Mouse (Mus musculus) myocyte (in vitro differentiated cells): ENCODE data around the gene Taf5. TPM values are rescaled to one million over a fixed set of nuclear protein-coding genes. Genes with fewer than 3 reads are reported as not detected.

Source experiments
- H3K27me3 ChIP-seq: one replicate; pipeline ENCODE4 v1.6.1; 2011; ENCODE audit not compliant: control insufficient read depth, insufficient read depth, insufficient read length
- H3K36me3 ChIP-seq: one replicate; pipeline ENCODE4 v1.6.1; 2011; ENCODE audit not compliant: control insufficient read depth, insufficient read depth
- H3K4me2 ChIP-seq: one replicate; pipeline ENCODE4 v1.6.1; 2011; ENCODE audit warnings: low read depth, control low read depth
- H3K4me3 ChIP-seq: one replicate; pipeline ENCODE4 v1.5.1; 2011; ENCODE audit warnings: mild to moderate bottlenecking, control low read depth, moderate library complexity
- H3K79me2 ChIP-seq: one replicate; pipeline ENCODE4 v1.6.1; 2011; ENCODE audit not compliant: control insufficient read depth, insufficient read depth
- H3ac ChIP-seq: one replicate; pipeline ENCODE4 v1.6.1; 2011; ENCODE audit not compliant: control insufficient read depth, insufficient read length
- CEBPB ChIP-seq: IDR thresholded peaks from 2 replicates; pipeline ENCODE4 v1.6.1; 2011; ENCODE audit warnings: mild to moderate bottlenecking, moderate library complexity; ENCODE audit not compliant: poor library complexity, insufficient read depth, severe bottlenecking
- E2F4 ChIP-seq: IDR thresholded peaks from one replicate; pipeline ENCODE4 v1.6.1; 2011; ENCODE audit warnings: mild to moderate bottlenecking, control low read depth, moderate library complexity; ENCODE audit not compliant: insufficient read depth
- MAX ChIP-seq: IDR thresholded peaks from one replicate; pipeline ENCODE4 v1.6.1; 2011; ENCODE audit warnings: low read depth, mild to moderate bottlenecking, control low read depth
- MYOD1 ChIP-seq, 3 experiments: IDR thresholded peaks; one replicate each; pipeline ENCODE4 v1.6.1; 2011; ENCODE audit warnings: control low read depth in 2 of 3, low read depth in 2 of 3, mild to moderate bottlenecking in 2 of 3, moderate library complexity in 1 of 3; ENCODE audit not compliant: insufficient read length in 2 of 3, control insufficient read depth in 1 of 3
- MYOG ChIP-seq, 3 experiments: IDR thresholded peaks; one replicate each; pipeline ENCODE4 v1.6.1; 2011; ENCODE audit warnings: control low read depth in 2 of 3, low read depth in 2 of 3, mild to moderate bottlenecking in 2 of 3; ENCODE audit not compliant: insufficient read length in 2 of 3, control insufficient read depth in 1 of 3, insufficient read depth in 1 of 3
- POLR2A ChIP-seq: IDR thresholded peaks from one replicate; pipeline ENCODE4 v1.6.1; 2011; ENCODE audit warnings: low read depth, mild to moderate bottlenecking, control low read depth, moderate library complexity; ENCODE audit not compliant: insufficient read length
- POLR2AphosphoS2 ChIP-seq: IDR thresholded peaks from one replicate; pipeline ENCODE4 v1.6.1; 2011; ENCODE audit warnings: low read depth, control low read depth; ENCODE audit not compliant: insufficient read length
- REST ChIP-seq: IDR thresholded peaks from one replicate; pipeline ENCODE4 v1.6.1; 2011; ENCODE audit warnings: mild to moderate bottlenecking, control low read depth, moderate library complexity; ENCODE audit not compliant: insufficient read depth, insufficient read length
- SRF ChIP-seq: IDR thresholded peaks from one replicate; pipeline ENCODE4 v1.6.1; 2011; ENCODE audit warnings: low read depth; ENCODE audit not compliant: control insufficient read depth, insufficient read length
- TCF12 ChIP-seq: IDR thresholded peaks from one replicate; pipeline ENCODE4 v1.6.1; 2011; ENCODE audit warnings: mild to moderate bottlenecking, control low read depth; ENCODE audit not compliant: poor library complexity, insufficient read depth, severe bottlenecking
- TCF3 ChIP-seq: IDR thresholded peaks from one replicate; pipeline ENCODE4 v1.6.1; 2011; ENCODE audit warnings: low read depth, control low read depth; ENCODE audit not compliant: insufficient read length
- USF1 ChIP-seq: IDR thresholded peaks from one replicate; pipeline ENCODE4 v1.6.1; 2011; ENCODE audit warnings: low read depth, mild to moderate bottlenecking, control low read depth, moderate library complexity
- polyA plus RNA-seq: library from polyadenylated mRNA; unstranded; fragments of >200 nt; fragmentation: generic; extraction: Trizol; gene quantifications from one replicate; pipeline ENCODE4 v1.2.1, GENCODE M21; 2012; ENCODE audit warnings: missing spikeins

The Taf5 gene
- polyA plus RNA-seq, 1 experiment = 2.5 TPM

DNA sequence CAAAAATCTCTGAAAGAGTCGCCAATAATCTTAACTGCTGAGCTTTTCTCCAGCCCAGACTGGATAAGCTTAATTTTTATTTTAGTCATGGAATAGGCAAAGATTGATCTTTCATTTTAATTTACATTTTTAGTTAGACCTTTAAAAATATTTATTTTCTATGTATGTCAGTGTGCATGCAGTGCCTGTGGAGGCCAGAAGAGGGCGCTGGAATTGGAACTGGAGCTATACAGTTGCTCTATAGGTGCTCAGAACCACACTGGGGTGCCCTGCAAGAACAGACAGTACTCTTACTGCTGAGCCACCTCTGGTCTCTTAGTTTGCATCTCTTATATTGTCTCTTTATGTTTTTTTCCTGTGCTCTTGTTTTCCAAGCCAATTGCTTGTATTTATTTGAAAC is 55.3 kb downstream of the Taf5 start:
- TF ChIP-seq POLR2A (no peak), USF1 (no peak), TCF3 (no peak), E2F4 (no peak), POLR2AphosphoS2 (no peak), TCF12 (no peak)
- peaks cover 33% of the 10 kb centered on the region for H3K36me3 ChIP-seq
- H3ac ChIP-seq = no peak overlapping the region
- no peak overlapping the region for H3K4me3 ChIP-seq
- no peak overlapping the region for H3K4me2 ChIP-seq
- H3K79me2 ChIP-seq = no peaks in the 10 kb centered on the region
- no peaks in the 10 kb centered on the region for H3K27me3 ChIP-seq

DNA sequence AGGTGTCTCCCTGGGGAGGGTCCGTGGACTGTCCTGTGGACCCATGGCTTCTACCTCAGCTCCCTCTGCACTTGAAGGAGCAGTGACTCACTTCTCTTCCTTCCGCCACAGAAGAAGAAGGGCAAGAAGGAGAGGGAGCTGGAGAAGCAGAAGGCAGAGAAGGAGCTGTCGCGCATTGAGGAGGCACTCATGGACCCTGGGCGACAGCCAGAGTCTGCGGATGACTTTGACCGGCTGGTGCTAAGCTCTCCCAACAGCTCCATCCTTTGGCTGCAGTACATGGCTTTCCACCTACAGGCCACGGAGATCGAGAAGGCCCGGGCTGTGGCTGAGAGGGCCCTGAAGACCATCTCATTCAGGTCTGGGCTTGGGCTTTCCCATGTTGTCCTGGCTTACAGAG is 60.6 kb downstream of the Taf5 start:
- H3K4me3 ChIP-seq = no peak overlapping the region
- H3K4me2 ChIP-seq = no peak overlapping the region
- H3K36me3 ChIP-seq = peaks cover 40% of the 10 kb centered on the region
- H3K27me3 ChIP-seq = no peaks in the 10 kb centered on the region
- TF ChIP-seq POLR2A (no peak), E2F4 (no peak), TCF12 (no peak), REST (no peak), MYOD1 (IDR thresholded peaks at IDR 0.05; ENCODE audit: control insufficient read depth in 1 of 3, insufficient read length in 2 of 3, low read depth in 2 of 3) (no peak), MYOG (IDR thresholded peaks at IDR 0.05; ENCODE audit: control insufficient read depth in 1 of 3, insufficient read depth in 1 of 3, insufficient read length in 2 of 3, low read depth in 2 of 3) (no peak), POLR2AphosphoS2 (no peak), SRF (no peak), TCF3 (no peak), CEBPB (no peak), MAX (no peak)
- no peaks in the 10 kb centered on the region for H3K79me2 ChIP-seq
- no peak overlapping the region for H3ac ChIP-seq

DNA sequence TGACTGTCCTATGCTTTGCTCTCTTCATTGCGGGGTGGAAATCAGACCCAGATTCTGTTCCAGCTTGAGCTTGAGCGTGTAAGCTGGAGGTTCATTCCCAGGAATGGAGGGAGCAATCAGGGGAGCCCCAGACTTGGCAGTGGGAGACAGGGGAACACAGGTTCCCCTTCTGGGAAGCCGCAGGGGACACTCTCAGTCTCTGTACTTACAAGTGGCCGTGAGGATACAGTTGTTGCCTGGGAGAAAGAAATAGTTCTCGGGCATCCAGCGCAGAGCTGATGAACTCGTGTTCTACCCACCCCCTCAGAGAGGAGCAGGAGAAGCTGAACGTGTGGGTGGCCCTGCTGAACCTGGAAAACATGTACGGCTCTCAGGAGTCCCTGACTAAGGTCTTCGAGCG is 61.3 kb downstream of the Taf5 start:
- TF ChIP-seq USF1 = no peak
- TF ChIP-seq SRF = no peak
- no peak for TF ChIP-seq TCF12
- TF ChIP-seq POLR2A = no peak
- no peak for TF ChIP-seq CEBPB
- no peak for TF ChIP-seq E2F4
- TF ChIP-seq MYOD1 (IDR thresholded peaks at IDR 0.05; ENCODE audit: control insufficient read depth in 1 of 3, insufficient read length in 2 of 3, low read depth in 2 of 3) = no peak
- TF ChIP-seq MYOG (IDR thresholded peaks at IDR 0.05; ENCODE audit: control insufficient read depth in 1 of 3, insufficient read depth in 1 of 3, insufficient read length in 2 of 3, low read depth in 2 of 3) = no peak
- TF ChIP-seq MAX = no peak
- no peak for TF ChIP-seq POLR2AphosphoS2
- no peak for TF ChIP-seq REST
- TF ChIP-seq TCF3 = no peak
- Histone ChIP-seq H3K79me2 (no peaks in the 10 kb centered on the region), H3K27me3 (no peaks in the 10 kb centered on the region), H3K4me3 (no peak overlapping the region), H3ac (no peak overlapping the region), H3K4me2 (no peak overlapping the region), H3K36me3 (peaks cover 40% of the 10 kb centered on the region)

DNA sequence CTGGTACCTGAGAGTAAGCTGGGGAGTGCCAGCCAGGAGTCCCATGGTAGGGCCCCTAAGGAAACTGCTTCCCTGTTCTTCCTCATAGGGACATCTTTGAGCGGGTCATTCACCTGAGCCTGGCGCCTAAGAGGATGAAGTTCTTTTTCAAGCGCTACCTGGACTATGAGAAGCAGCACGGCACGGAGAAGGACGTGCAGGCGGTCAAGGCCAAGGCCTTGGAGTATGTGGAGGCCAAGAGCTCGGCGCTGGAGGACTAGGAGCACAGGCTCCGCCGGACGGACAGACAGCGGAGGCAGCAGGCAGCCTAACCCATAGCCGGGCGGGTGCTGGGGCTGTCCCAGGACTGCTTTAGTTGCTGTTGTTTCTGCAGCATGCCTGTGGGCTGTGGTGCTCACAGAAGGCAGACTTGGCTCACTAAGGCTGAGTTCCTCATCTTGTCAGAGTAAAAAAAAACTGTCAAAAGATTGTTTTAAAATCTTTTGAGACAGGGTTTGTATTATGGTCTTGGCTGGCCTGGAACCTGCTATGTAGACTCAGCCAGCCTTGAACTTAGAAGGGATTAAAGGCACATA is 63.1 kb downstream of the Taf5 start:
- H3K27me3 ChIP-seq = no peaks in the 10 kb centered on the region
- H3K79me2 ChIP-seq = no peaks in the 10 kb centered on the region
- no peak overlapping the region for H3K4me3 ChIP-seq
- H3ac ChIP-seq = no peak overlapping the region
- H3K4me2 ChIP-seq = no peak overlapping the region
- TF ChIP-seq POLR2AphosphoS2 (no peak), REST (no peak), CEBPB (no peak), POLR2A (no peak), TCF12 (no peak), TCF3 (no peak), MAX (no peak), MYOG (IDR thresholded peaks at IDR 0.05; ENCODE audit: control insufficient read depth in 1 of 3, insufficient read depth in 1 of 3, insufficient read length in 2 of 3, low read depth in 2 of 3) (no peak), E2F4 (no peak), MYOD1 (IDR thresholded peaks at IDR 0.05; ENCODE audit: control insufficient read depth in 1 of 3, insufficient read length in 2 of 3, low read depth in 2 of 3) (no peak), USF1 (no peak), SRF (no peak)
- peaks cover 29% of the 10 kb centered on the region for H3K36me3 ChIP-seq

Other genes with a start within 250 kb of the Taf5 start
- gene Ina, start 53.0 kb upstream of the Taf5 start, polyA plus RNA-seq = not detected
- gene Nt5c2, start 52.6 kb upstream of the Taf5 start, polyA plus RNA-seq = 19.5 TPM
- 5.6 TPM for gene Pcgf6, start 16.8 kb upstream of the Taf5 start, polyA plus RNA-seq
- gene Usmg5, start 22.9 kb downstream of the Taf5 start, polyA plus RNA-seq = 1,012 TPM
- 16.1 TPM for gene Pdcd11, start 23.0 kb downstream of the Taf5 start, polyA plus RNA-seq
- 1.4 TPM for gene Calhm2, start 70.5 kb downstream of the Taf5 start, polyA plus RNA-seq
- gene Calhm1, start 76.5 kb downstream of the Taf5 start, polyA plus RNA-seq = not detected
- gene Calhm3, start 90.0 kb downstream of the Taf5 start, polyA plus RNA-seq = not detected
- gene Neurl1a, start 111.1 kb downstream of the Taf5 start, polyA plus RNA-seq = 120 TPM